Mouse (Mus musculus): ENCODE measurements at regions not wholly inside any gene's neighbourhood (a gene's known extent, or its start where the extent isn't known, plus 50 kb on each side); places are given as distances from the start of the nearest gene placed in this dataset.
"Not testable (repeated sequence)": the region's sequence is repeated elsewhere in the genome, so short reads cannot be mapped to it uniquely, and the experiment has no call there.

- not testable (repeated sequence) for DNase-seq
Observed at GRCm38 (mm10) chr6:47679946-47680345, 84.8 kb upstream of the Ezh2 start.

DNA sequence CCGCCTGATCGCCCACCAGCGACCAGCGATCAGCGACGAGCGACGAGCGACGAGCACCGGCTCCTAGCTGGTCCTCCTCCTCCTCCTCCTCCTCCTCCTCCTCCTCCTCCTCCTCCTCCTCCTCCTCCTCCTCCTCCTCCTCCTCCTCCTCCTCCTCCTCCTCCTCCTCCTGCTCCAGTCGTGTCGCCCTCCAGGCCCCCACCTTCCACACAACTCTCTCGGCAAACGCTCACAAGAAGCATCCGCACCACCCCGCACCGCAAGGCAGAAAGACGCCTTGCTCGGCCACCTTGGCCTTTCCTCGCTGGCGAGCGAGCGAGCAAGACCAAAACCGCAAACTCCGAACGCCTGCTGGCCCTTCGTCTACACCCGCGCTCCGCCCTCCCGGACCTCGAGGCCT lies 77.6 kb upstream of the Ezh2 start:
- peak; percentile 14 for DNase-seq

DNA sequence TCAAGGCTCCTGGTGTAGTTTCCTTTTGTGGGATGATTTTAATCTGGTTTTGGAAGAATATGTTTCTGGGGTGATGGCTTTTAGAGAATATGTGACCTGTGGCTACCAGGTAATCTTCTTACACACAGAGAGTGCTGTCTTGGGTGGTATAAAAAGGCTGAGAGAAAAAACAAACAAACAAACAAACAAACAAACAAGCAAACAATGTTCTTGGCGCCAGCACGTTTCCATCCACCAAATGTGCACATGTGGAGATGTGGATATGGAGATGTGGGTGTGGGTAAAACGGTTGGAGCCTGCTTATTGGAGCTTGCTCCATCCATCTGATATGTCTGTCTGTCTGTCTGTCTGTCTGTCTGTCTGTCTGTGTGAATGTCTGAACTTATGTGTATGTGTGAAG lies 57.7 kb upstream of the Ezh2 start:
- DNase-seq: peak; percentile 26

- DNase-seq: not testable (repeated sequence)
Observed at GRCm38 (mm10) chr6:47651385-47651718, 56.2 kb upstream of the Ezh2 start.

GRCm38 (mm10) chr6:47650463-47651384 lies 55.6 kb upstream of the Ezh2 start:
- DNase-seq: peak; percentile 94

- peak; percentile 7 for DNase-seq
Observed at GRCm38 (mm10) chr6:47649961-47650360, 54.8 kb upstream of the Ezh2 start.

DNA sequence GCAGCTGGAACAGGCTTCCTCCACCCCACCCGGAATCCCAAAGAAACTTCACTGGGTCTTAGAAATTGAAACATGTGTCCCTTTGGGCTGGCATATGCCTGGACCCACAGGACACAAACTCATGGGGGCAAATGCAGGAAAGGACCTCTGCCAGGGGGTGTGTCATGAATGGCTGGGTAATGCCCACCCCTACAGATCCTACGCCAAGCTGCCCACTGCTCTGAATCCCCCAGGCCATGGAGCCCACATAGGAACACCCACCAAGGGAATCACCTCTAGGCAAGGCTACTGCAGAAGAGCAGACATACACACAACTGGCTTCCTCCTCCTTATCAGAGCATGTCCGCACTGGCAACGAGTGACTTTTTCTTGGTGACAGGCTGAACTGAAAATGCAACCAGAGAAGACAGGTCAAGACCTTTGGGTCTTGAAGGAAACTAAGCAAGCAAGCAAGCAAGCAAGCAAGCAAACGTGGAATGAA lies 54.4 kb upstream of the Ezh2 start:
- DNase-seq: peak; percentile 5

- no peak for DNase-seq
Observed at GRCm38 (mm10) chr6:47648899-47649298, 53.8 kb upstream of the Ezh2 start.

- DNase-seq: no peak
Observed at GRCm38 (mm10) chr6:47648316-47648715, 53.2 kb upstream of the Ezh2 start.

GRCm38 (mm10) chr6:47647876-47648275 lies 52.7 kb upstream of the Ezh2 start:
- DNase-seq: peak; percentile 3

DNA sequence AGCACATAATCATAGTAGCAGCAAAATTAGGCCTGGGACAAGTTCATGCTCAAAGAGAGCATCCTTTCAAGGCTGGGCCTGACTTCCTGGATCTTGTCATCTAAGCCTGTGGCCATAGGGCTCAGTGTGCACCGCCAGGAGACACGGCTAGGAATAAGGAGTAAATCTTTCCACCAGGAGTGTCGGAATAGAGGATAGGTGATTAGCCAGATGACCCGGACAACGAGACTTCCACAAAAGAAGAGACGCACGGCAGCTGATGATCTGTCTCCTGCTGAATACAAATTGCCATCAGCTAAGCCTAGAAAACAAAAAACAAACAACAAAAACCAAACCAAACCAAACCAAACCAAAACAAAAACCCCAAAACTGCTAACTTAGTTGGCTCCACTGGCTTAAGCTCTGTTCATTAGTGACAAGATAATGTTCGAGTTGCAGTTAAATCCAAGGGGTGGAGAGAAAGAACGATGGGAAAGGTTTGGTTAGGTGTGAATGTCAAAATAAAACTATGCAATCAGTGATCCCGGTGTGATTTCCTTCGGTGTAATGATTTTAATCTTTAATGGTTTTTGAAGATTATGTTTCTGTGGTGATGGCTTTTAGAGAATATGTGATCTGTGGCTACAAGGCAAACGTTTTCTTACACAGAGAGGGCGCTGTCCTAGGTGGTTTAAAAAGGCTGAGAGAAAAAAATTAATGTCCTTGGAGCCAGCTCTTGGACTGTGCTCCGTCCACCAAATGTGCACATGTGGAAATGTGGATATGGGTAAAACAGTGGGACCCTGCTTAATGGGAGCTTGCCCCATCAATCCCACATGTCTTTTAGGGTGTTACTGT lies 51.8 kb upstream of the Ezh2 start:
- no peak for DNase-seq

GRCm38 (mm10) chr6:47646022-47646421 lies 50.9 kb upstream of the Ezh2 start:
- DNase-seq: no peak
